Mouse (Mus musculus): ENCODE measurements around the gene Tmem170.
A peak's percentile ranks its signal among the peaks of the same experiment; 100 is the strongest.

Tmem170 gene

GRCm38 (mm10) chr8:111876355-111876948, at the start of gene Tmem170:
Tmem170 (minus strand) TSS chr8:111876750.
- DNase-seq (ENCODE audit: low read depth, low spot score) = peak; percentile 93

- DNase-seq (ENCODE audit: low read depth, low spot score) = no peak
These were observed 48.4 kb upstream of the Tmem170 start for GRCm38 (mm10) chr8:111924976-111925375.

DNA sequence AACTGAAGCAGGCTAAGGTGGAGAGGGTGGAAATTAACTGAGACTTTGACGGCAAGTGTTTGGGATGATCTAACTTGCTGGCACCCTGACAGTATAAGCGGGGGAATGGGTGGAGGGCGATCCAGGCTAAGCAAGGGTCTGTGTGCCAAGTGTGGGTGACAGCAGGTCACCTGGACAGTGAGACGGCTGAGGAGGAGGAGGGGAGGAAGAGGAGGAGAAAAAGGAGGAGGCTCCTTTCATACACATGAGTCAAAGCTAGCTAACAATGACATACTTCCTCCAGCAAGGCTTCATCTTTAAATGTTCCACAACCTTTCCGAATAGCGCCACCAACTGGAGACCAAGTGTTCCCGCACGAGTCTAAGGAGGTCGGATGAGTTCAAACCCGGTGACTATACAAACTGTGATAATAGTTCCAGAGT, 46.8 kb upstream of the Tmem170 start:
- DNase-seq (ENCODE audit: low read depth, low spot score) = peak; percentile 27

GRCm38 (mm10) chr8:111920971-111921370, 44.4 kb upstream of the Tmem170 start:
- DNase-seq (ENCODE audit: low read depth, low spot score) = no peak

DNA sequence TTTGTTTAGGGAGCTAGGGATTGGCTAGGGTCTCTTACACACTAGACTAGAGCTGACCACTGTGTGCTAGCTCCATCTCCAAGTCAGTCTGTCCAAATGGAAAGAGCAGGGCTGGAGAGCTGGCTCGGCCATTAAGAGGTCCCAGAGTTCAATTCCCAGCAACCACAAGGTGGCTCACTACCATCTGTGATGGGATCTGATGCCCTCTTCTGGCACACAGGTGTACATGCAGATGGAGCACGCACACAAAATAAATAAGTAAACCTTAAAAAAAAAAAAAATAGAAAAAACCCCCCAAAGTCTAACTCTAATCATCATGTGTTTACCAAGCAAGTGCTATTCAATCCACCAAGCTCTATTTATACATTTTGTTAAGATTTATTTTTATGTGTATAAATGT, 43.1 kb upstream of the Tmem170 start:
- DNase-seq (ENCODE audit: low read depth, low spot score) = no peak

DNA sequence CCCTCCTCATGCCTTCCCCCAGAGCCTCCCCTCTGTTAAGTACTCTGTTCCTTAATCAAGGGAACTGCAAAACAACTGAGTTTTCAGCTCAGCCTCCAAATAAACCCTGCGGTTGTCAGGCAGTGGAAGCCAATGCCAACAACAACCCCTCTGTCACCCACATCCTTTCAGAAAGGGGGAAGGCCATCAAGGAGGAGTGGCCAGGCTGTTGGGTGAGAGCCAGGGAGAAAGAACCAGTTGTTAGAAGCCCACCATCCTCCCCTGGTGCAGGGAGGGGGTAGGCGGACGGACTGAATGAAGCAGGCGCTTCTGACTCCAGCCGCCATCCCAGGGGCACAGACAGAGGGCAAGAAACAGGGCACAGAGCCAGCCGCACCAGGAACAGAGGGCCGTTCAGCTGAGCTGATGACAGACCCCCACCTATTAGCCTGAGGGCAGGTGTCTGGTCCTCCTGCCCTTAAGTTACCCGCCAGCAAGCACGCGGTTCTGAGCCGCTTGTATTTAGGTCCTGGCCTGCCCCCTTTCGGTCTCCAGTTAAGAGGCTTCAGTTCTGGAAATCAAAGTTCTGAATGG, 36.4 kb upstream of the Tmem170 start:
- DNase-seq (ENCODE audit: low read depth, low spot score) = peak; percentile 6

DNA sequence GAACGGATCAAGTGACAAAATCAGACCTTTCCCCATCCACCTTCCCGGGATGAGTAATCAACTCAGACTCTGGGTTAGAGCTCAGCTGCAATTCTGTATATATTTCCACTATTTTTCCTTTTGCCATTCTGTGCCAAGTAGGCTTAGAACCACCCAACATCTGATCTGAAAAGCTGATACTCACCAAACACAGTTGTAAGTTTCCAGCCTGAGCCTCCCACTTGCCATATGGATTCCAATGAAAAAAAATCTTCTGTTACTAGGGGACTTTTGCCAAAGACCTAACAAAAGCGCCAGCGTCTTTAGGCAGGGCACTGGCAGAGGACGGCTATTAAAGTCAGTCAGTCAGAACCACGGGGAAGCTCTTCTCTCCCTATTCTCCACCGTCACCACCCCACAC, 35.0 kb upstream of the Tmem170 start:
- DNase-seq (ENCODE audit: low read depth, low spot score) = peak; percentile 87

- no peak for DNase-seq (ENCODE audit: low read depth, low spot score)
These were observed 33.3 kb upstream of the Tmem170 start, which contains the start of gene Chst5 for GRCm38 (mm10) chr8:111909621-111910450. Chst5 (minus strand) TSS chr8:111910447.

GRCm38 (mm10) chr8:111905500-111906121, 29.1 kb upstream of the Tmem170 start:
- no peak for DNase-seq (ENCODE audit: low read depth, low spot score)

DNA sequence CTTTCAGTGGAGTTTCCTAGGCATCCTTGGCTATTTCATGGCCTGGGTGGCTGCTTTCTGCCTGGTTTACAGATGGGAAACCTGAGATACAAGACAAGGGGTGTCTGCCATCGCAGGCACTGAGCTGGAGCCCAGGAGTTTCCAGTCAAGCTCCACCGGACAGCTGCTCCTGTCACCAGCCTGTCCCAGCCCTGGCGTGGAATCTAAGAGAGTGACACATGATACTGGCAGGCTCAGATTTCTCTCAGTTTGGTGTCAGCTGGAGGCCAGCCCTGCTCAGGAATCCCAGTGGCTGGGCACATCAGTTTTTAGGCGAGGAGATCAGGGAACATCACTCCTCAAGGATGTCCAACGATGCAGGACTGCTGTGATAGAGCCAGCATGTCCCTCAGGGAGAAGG, 25.5 kb upstream of the Tmem170 start:
- no peak for DNase-seq (ENCODE audit: low read depth, low spot score)

- DNase-seq (ENCODE audit: low read depth, low spot score) = no peak
These were observed 22.0 kb upstream of the Tmem170 start for GRCm38 (mm10) chr8:111898586-111898985.

- DNase-seq (ENCODE audit: low read depth, low spot score) = no peak
These were observed 18.4 kb upstream of the Tmem170 start for GRCm38 (mm10) chr8:111894955-111895354.

DNA sequence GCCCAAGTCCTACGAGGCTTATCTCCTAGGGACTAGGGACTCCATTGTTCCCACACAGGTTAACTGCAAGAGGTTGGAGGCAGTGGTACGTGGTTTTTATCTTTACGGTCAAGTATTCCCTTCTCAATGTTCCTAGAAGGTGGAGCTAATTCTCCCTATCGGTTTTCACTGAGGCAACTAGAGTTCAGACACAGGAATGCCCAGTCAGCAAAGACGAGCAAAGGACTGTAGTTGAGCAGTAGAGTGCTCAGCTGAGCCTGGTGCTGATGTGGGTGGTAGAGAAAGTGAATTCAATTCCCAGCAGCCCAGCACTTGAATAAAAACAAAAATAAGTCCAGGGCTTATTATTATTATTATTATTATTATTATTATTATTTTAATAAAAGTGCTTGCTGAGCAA, 16.1 kb upstream of the Tmem170 start:
- no peak for DNase-seq (ENCODE audit: low read depth, low spot score)

- DNase-seq (ENCODE audit: low read depth, low spot score) = no peak
These were observed 15.4 kb upstream of the Tmem170 start for GRCm38 (mm10) chr8:111891983-111892382.

- DNase-seq (ENCODE audit: low read depth, low spot score) = no peak
These were observed 14.4 kb upstream of the Tmem170 start for GRCm38 (mm10) chr8:111890911-111891303.

GRCm38 (mm10) chr8:111889931-111890910, 13.7 kb upstream of the Tmem170 start:
- no peak for DNase-seq (ENCODE audit: low read depth, low spot score)

DNA sequence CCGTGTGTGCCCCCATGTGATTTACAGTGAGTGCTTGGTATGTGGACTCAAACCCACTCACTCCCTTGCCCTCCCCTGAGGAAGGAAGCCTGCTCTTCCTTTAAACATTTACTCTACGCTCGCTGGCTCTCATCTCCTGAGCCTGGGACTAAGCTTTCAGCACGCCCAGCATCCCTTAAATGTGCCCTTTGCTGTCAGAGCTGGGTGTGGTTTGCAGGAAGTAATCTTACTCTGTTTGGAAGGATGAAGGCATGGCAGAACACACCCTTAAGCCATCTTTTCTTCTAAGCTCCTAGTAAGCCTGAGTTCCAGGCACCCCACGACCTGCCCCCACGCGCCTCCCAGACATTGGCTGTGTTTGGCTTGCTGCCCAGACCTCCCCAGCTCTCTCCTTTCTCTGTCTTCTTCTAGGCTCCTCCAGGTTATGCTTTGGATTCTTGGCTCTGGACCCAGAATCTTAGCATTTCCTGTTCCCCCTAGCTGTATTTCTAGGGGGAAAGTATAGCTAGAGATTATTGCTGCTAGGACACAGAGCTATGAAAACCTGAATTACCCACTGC, 11.6 kb upstream of the Tmem170 start:
- no peak for DNase-seq (ENCODE audit: low read depth, low spot score)

GRCm38 (mm10) chr8:111887479-111887878, 10.9 kb upstream of the Tmem170 start:
- DNase-seq (ENCODE audit: low read depth, low spot score) = no peak

DNA sequence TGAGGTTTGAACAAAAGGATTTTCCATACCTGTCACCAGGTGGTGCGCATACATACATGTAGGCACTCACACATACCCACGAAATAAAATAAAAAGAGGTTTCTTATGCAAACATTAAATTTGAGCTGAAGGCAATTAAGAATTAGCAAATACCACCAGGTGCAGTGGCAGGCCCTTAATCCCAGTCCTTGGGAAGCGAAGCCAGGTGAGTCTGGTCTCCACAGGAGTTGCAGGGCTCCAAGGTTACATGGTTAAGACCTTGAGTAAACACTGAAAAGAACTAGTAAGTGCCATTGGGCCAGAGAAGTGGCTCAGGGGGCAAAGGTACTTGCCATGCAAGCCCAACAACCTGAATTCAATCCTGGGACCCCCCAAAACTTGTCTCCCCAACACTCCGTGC, 7.1 kb upstream of the Tmem170 start:
- no peak for DNase-seq (ENCODE audit: low read depth, low spot score)

GRCm38 (mm10) chr8:111881591-111881990, 5.0 kb upstream of the Tmem170 start:
- no peak for DNase-seq (ENCODE audit: low read depth, low spot score)

GRCm38 (mm10) chr8:111877711-111878110, 1.2 kb upstream of the Tmem170 start:
- no peak for DNase-seq (ENCODE audit: low read depth, low spot score)

Data from telencephalon, adult 2 months (tissue).